Mouse (Mus musculus) ovary, postnatal 10 days (tissue): ENCODE results near the gene Slc38a7.
"Not testable (repeated sequence)": the region's sequence is repeated elsewhere in the genome, so short reads cannot be mapped to it uniquely, and the experiment has no call there.

Source experiments
- DNase-seq: peaks from one replicate; pipeline ENCODE4 v3.0.0; 2022; ENCODE audit warnings: low spot score

Slc38a7 gene

GRCm38 (mm10) chr8:95853102-95853843 lies at the start of gene Slc38a7:
Gene Slc38a7 (minus strand): TSS chr8:95853539.
- DNase-seq, result peak; percentile 39

GRCm38 (mm10) chr8:95901864-95902263 lies 48.5 kb upstream of the Slc38a7 start:
- DNase-seq, result no peak

- DNase-seq, result no peak
Measured at GRCm38 (mm10) chr8:95893701-95894100, 40.4 kb upstream of the Slc38a7 start.

- DNase-seq, result peak; percentile 71
Measured at GRCm38 (mm10) chr8:95888285-95889136, 35.2 kb upstream of the Slc38a7 start, which contains the start of gene Got2. Gene Got2 (minus strand): TSS chr8:95888547.

GRCm38 (mm10) chr8:95887578-95888284 lies 34.4 kb upstream of the Slc38a7 start:
- peak; percentile 55 for DNase-seq

- no peak for DNase-seq
Measured at GRCm38 (mm10) chr8:95886647-95887577, 33.6 kb upstream of the Slc38a7 start.

- no peak for DNase-seq
Measured at GRCm38 (mm10) chr8:95885966-95886365, 32.6 kb upstream of the Slc38a7 start.

GRCm38 (mm10) chr8:95885271-95885841 lies 32.0 kb upstream of the Slc38a7 start:
- DNase-seq, result no peak

GRCm38 (mm10) chr8:95884491-95884890 lies 31.2 kb upstream of the Slc38a7 start:
- no peak for DNase-seq

- no peak for DNase-seq
Measured at GRCm38 (mm10) chr8:95882191-95882590, 28.9 kb upstream of the Slc38a7 start.

- DNase-seq, result no peak
Measured at GRCm38 (mm10) chr8:95881576-95881975, 28.2 kb upstream of the Slc38a7 start.

- DNase-seq, result no peak
Measured at GRCm38 (mm10) chr8:95879823-95880222, 26.5 kb upstream of the Slc38a7 start.

- no peak for DNase-seq
Measured at GRCm38 (mm10) chr8:95878176-95878962, 25.0 kb upstream of the Slc38a7 start.

- no peak for DNase-seq
Measured at GRCm38 (mm10) chr8:95875270-95875669, 21.9 kb upstream of the Slc38a7 start.

- no peak for DNase-seq
Measured at GRCm38 (mm10) chr8:95871690-95872089, 18.4 kb upstream of the Slc38a7 start.

GRCm38 (mm10) chr8:95864851-95865250 lies 11.5 kb upstream of the Slc38a7 start:
- DNase-seq, result not testable (repeated sequence)

GRCm38 (mm10) chr8:95863761-95864440 lies 10.6 kb upstream of the Slc38a7 start:
- DNase-seq, result not testable (repeated sequence)

GRCm38 (mm10) chr8:95854174-95854573 lies 835 bp upstream of the Slc38a7 start:
- DNase-seq, result no peak

- no peak for DNase-seq
Measured at GRCm38 (mm10) chr8:95852290-95852689, 1.0 kb downstream of the Slc38a7 start.
